Mouse (Mus musculus) T-cell, adult 66 days (primary cell): ENCODE measurements around the gene Zbtb26. TPM values are rescaled to one million over a fixed set of nuclear protein-coding genes. Genes with fewer than 3 reads are reported as not detected.

Source experiments
- total RNA-seq, 2 experiments: library from RNA; stranded (reverse); gene quantifications; 3 replicates in 1 of 2; 4 replicates in 1 of 2; pipeline ENCODE4 v1.2.4; 2023

The Zbtb26 gene
- 1 to 10 TPM; 4.1 to 6.1 TPM for total RNA-seq

GRCm38 (mm10) chr2:37442611-37443591 lies at the start of gene Zbtb26, which contains the start of the genes Zbtb6 and Rabgap1:
Zbtb26 (minus strand) TSS chr2:37443135.
Zbtb6 (minus strand) TSS chr2:37443171.
Rabgap1 (plus strand) TSS chr2:37443279.

DNA sequence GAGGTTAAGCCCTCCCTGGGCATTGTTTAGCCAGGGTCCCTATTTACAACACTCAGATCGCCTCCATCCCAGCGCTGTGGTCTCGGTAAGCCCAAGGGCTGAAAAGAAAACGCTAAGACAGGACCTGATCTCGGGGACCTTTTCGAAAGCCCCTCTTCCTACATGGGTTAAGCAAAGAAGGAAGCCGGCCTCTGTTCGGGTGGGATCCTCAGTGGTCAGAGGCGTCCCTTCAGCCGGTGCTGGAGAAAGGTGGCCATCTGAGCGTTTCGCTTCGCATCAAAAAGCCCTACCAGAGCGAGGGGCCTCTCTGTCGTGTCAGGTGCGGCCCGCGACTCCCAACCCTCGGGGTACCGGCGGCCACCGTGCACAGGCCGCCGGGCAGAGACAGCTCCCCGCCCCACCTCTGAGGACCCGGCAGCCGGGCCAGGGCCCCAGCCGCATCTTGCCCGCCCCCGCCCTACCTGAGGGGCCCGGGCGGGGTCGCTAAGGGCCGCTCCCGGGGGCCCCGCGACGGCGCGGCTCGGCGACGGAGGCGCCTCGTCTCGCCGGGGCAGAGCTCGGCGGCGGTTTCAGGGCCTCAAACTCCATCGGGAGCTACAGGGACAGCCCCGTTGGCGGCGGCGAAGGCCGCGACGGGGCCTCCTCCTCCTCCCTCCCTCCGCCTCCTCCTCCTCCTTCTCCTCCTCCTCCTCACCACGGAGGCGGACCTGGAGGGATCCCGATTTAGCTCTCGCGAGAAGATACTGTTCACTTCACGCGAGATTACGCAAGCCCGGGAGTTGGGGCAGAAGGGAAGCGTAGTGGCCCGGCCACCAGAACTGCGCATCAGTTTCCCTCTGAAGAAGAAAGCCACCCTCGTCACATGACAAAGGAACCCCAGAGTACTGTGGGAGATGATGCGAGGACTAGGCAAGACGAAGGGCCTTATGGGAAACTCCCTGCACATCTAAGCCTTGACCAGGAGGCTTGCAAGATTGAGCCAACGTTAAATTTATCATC lies 20.3 kb downstream of the Zbtb26 start, which contains the start of gene Rc3h2:
Rc3h2 (minus strand) TSS at position 598 of the 999 bp plus-strand sequence.

Other genes with a start within 250 kb of the Zbtb26 start
- gene Olfr366, start 231.6 kb downstream of the Zbtb26 start, total RNA-seq, result not detected
- gene Olfr368, start 116.6 kb downstream of the Zbtb26 start, total RNA-seq, result not detected
- gene Pdcl, start 83.8 kb downstream of the Zbtb26 start, total RNA-seq, result 10 to 100 TPM; 24.8 to 26.2 TPM
- gene Rc3h2, start 20.2 kb downstream of the Zbtb26 start, total RNA-seq, result 10 to 100 TPM; 61.8 to 63.5 TPM
- gene Zbtb6, start within 50 bp of the Zbtb26 start, total RNA-seq, result 10 to 100 TPM; 16.2 to 17.2 TPM
- 10 to 100 TPM; 42.2 to 43.5 TPM for gene Rabgap1, start 144 bp upstream of the Zbtb26 start, total RNA-seq
- 1 to 10 TPM; 4.9 to 5.8 TPM for gene Gpr21, start 73.2 kb upstream of the Zbtb26 start, total RNA-seq